Mouse (Mus musculus): ENCODE measurements around the gene Mrpl36. TPM values are rescaled to one million over a fixed set of nuclear protein-coding genes. Genes with fewer than 3 reads are reported as not detected.

The Mrpl36 gene
- polyA plus RNA-seq (2014; fragmentation: Nextera tagmentation; extraction: Ambion mirVana): 78.8 and 91.9 TPM in 2 replicates

DNA sequence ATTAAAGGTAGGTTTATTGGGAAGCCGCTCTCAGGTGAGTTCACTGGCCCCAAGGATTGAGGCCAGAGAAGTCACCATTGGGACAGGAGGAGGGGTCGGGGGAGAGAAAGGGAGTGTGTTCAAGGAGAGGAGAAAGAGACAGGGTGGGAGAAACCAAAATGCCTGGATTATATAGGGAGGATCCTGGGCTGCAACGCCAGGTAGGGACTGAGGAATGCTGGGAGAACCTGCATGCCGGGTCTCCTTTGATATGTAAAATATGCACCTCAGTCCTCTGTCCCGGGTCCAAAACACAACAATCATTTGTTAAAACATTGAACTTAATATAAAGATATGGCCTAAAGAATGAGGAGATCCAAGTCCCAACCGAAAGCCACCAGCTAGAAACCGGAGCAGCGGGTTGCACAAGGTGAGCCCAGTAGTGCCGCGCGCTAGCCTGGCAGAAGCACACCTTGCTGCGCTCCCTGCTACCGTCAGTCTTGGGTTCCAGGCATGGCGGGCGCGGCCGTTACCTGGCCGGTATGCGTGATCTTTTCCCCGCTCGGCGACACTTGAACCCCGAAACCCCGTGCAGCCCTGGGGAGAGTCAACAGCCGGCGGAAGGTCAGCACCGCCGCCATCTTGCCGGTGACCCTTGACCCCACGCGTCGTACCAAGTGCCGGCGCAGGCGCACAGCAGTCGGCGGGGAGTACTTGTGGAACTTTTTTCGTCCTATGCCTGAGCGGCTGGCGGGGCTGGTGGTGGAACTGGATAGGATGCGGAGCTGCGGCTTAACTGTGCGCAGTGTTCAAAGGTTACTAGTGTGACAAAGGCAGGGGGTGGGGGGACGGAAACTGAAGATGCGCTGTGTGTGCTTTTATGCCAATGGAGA, at the start of gene Mrpl36, which contains the start of gene Ndufs6:
Mrpl36 (plus strand) TSS at position 687 of the 872 bp plus-strand sequence.
Ndufs6 (minus strand) TSS at position 716 of the 872 bp plus-strand sequence.
- 0 out of 2 replicates have a peak within 1 kb of the TSS, but pooled peaks have one; percentile 5 for H3K27ac ChIP-seq (ENCODE audit: low read depth, low read length)
- peak within 1 kb of the TSS; percentile 57 for H3K4me3 ChIP-seq (ENCODE audit: low read depth, low read length)
- peak; percentile 83 for ATAC-seq (ENCODE audit: low read depth)
- WGBS: 2% methylated on average over 45 of the region's 45 CpGs
- H3K4me2 ChIP-seq (ENCODE audit: low read depth, low read length): peak within 1 kb of the TSS; percentile 44
- H3K27me3 ChIP-seq (ENCODE audit: control insufficient read depth, insufficient read depth, low read length): no peaks in the 10 kb centered on the region; the same call in 1 of the 2 replicates
- H3K9ac ChIP-seq (replicated peaks; ENCODE audit: low read depth, low read length): peak within 1 kb of the TSS; percentile 61
- no peaks in the 10 kb centered on the region for H3K36me3 ChIP-seq (ENCODE audit: control insufficient read depth, insufficient read depth, low read length)
- no peaks in the 10 kb centered on the region; the same call in 1 of the 2 replicates for H3K4me1 ChIP-seq (ENCODE audit: control insufficient read depth, insufficient read depth, low read length)
- H3K9me3 ChIP-seq (ENCODE audit: control insufficient read depth, low read length): no peaks in the 10 kb centered on the region

- Histone ChIP-seq H3K4me3 (ENCODE audit: low read depth, low read length) (no peak overlapping the region), H3K27me3 (ENCODE audit: control insufficient read depth, insufficient read depth, low read length) (peaks cover 3% of the 10 kb centered on the region)
- WGBS: 88% methylated on average over 1 of the region's 1 CpGs
These were observed 49.1 kb upstream of the Mrpl36 start for GRCm38 (mm10) chr13:73279196-73279595.

DNA sequence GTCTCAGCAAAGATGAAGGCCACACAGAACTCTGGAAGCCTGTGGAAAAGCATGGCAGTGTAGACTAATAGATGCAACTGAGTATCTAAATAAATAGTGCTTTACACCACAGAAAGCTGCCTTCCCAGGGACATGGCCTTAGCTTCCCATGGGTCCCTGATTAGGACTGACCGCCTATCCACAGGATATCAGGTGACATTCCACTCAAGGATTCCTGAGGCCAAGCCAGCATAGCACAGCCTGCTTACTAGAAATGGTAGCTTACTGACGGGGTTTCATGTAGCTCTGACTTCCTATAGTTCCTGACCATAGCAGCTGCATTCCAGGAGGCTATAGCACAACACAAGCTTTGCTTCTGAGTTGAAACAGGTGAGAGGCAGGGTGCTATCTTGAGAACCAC, 45.9 kb upstream of the Mrpl36 start:
- Histone ChIP-seq H3K4me1 (ENCODE audit: control insufficient read depth, insufficient read depth, low read length) (no peaks in the 10 kb centered on the region), H3K27me3 (ENCODE audit: control insufficient read depth, insufficient read depth, low read length) (no peaks in the 10 kb centered on the region), H3K4me2 (ENCODE audit: low read depth, low read length) (no peak overlapping the region), H3K9me3 (ENCODE audit: control insufficient read depth, low read length) (no peaks in the 10 kb centered on the region), H3K36me3 (ENCODE audit: control insufficient read depth, insufficient read depth, low read length) (no peaks in the 10 kb centered on the region), H3K27ac (ENCODE audit: low read depth, low read length) (no peak overlapping the region), H3K9ac (replicated peaks; ENCODE audit: low read depth, low read length) (no peak overlapping the region), H3K4me3 (ENCODE audit: low read depth, low read length) (no peak overlapping the region)
- no peak for ATAC-seq (ENCODE audit: low read depth)
- 79% methylated on average over 2 of the region's 2 CpGs for WGBS

More at GRCm38 (mm10) chr13:73279196-73279595, 49.1 kb upstream of the Mrpl36 start:
- no peak for ATAC-seq (ENCODE audit: low read depth)
- H3K9me3 ChIP-seq (ENCODE audit: control insufficient read depth, low read length): no peaks in the 10 kb centered on the region
- H3K4me2 ChIP-seq (ENCODE audit: low read depth, low read length): no peak overlapping the region
- H3K27ac ChIP-seq (ENCODE audit: low read depth, low read length): no peak overlapping the region
- no peaks in the 10 kb centered on the region for H3K36me3 ChIP-seq (ENCODE audit: control insufficient read depth, insufficient read depth, low read length)
- H3K9ac ChIP-seq (replicated peaks; ENCODE audit: low read depth, low read length): no peak overlapping the region
- no peaks in the 10 kb centered on the region for H3K4me1 ChIP-seq (ENCODE audit: control insufficient read depth, insufficient read depth, low read length)

DNA sequence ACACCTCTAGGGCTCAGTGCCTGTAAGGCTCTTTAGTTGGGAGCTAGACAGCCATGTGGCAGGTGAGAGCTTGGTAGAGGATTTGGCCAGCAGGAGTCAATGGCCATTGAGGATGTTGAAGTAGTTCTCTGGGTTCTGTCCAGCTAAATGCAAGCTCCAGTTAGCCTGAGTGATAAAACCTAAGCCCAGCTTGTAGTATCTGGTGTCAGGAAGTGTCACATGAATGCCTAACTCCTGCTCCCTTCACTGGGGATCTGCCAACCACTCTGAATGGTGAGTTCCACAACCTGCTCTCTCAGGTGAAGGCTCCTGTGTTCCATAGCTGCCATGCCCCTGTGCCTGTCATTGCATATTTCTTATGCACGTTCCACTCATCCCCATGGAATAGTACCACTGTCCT, 44.8 kb upstream of the Mrpl36 start:
- Histone ChIP-seq H3K27ac (ENCODE audit: low read depth, low read length) (no peak overlapping the region), H3K9me3 (ENCODE audit: control insufficient read depth, low read length) (no peaks in the 10 kb centered on the region), H3K27me3 (ENCODE audit: control insufficient read depth, insufficient read depth, low read length) (no peaks in the 10 kb centered on the region), H3K36me3 (ENCODE audit: control insufficient read depth, insufficient read depth, low read length) (no peaks in the 10 kb centered on the region), H3K4me3 (ENCODE audit: low read depth, low read length) (no peak overlapping the region), H3K4me2 (ENCODE audit: low read depth, low read length) (no peak overlapping the region), H3K9ac (replicated peaks; ENCODE audit: low read depth, low read length) (no peak overlapping the region), H3K4me1 (ENCODE audit: control insufficient read depth, insufficient read depth, low read length) (no peaks in the 10 kb centered on the region)
- 97% methylated on average over 1 of the region's 1 CpGs for WGBS
- ATAC-seq (ENCODE audit: low read depth): no peak

GRCm38 (mm10) chr13:73290206-73290605, 38.1 kb upstream of the Mrpl36 start:
- H3K9me3 ChIP-seq (ENCODE audit: control insufficient read depth, low read length): no peaks in the 10 kb centered on the region
- no peak for ATAC-seq (ENCODE audit: low read depth)
- no peak overlapping the region for H3K4me3 ChIP-seq (ENCODE audit: low read depth, low read length)
- no peaks in the 10 kb centered on the region for H3K27me3 ChIP-seq (ENCODE audit: control insufficient read depth, insufficient read depth, low read length)
- WGBS: 94% methylated on average over 6 of the region's 6 CpGs
- no peak overlapping the region for H3K27ac ChIP-seq (ENCODE audit: low read depth, low read length)
- H3K4me1 ChIP-seq (ENCODE audit: control insufficient read depth, insufficient read depth, low read length): no peaks in the 10 kb centered on the region
- no peak overlapping the region for H3K9ac ChIP-seq (replicated peaks; ENCODE audit: low read depth, low read length)
- H3K4me2 ChIP-seq (ENCODE audit: low read depth, low read length): no peak overlapping the region
- H3K36me3 ChIP-seq (ENCODE audit: control insufficient read depth, insufficient read depth, low read length): no peaks in the 10 kb centered on the region

GRCm38 (mm10) chr13:73291102-73291501, 37.2 kb upstream of the Mrpl36 start:
- Histone ChIP-seq H3K36me3 (ENCODE audit: control insufficient read depth, insufficient read depth, low read length) (no peaks in the 10 kb centered on the region), H3K9me3 (ENCODE audit: control insufficient read depth, low read length) (no peaks in the 10 kb centered on the region), H3K27ac (ENCODE audit: low read depth, low read length) (no peak overlapping the region), H3K4me3 (ENCODE audit: low read depth, low read length) (no peak overlapping the region), H3K27me3 (ENCODE audit: control insufficient read depth, insufficient read depth, low read length) (no peaks in the 10 kb centered on the region), H3K4me1 (ENCODE audit: control insufficient read depth, insufficient read depth, low read length) (no peaks in the 10 kb centered on the region), H3K4me2 (ENCODE audit: low read depth, low read length) (no peak overlapping the region), H3K9ac (replicated peaks; ENCODE audit: low read depth, low read length) (no peak overlapping the region)
- ATAC-seq (ENCODE audit: low read depth): no peak
- 37% methylated on average over 2 of the region's 2 CpGs for WGBS

DNA sequence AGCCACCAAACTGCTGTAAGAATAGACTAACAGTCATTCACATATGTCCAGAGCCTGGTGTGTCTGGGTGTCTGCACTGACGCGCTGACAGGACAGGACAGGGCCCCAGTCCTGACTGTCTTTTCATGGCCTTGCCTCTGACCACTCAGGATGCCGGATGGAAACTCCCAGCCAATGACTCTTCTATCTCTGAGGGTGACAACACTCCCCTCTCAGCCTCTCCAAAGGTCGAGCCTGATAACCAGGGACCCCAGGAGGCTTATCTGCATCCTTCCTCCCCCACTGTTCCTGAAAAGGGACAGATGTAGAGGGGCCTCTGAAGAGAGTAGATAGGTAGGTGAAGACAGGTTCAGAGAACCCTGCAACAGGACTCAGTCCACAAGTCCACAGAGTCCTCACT, 29.6 kb upstream of the Mrpl36 start:
- no peaks in the 10 kb centered on the region for H3K36me3 ChIP-seq (ENCODE audit: control insufficient read depth, insufficient read depth, low read length)
- no peaks in the 10 kb centered on the region for H3K4me1 ChIP-seq (ENCODE audit: control insufficient read depth, insufficient read depth, low read length)
- no peak overlapping the region for H3K9ac ChIP-seq (replicated peaks; ENCODE audit: low read depth, low read length)
- WGBS: 79% methylated on average over 4 of the region's 4 CpGs
- ATAC-seq (ENCODE audit: low read depth): no peak
- no peaks in the 10 kb centered on the region for H3K27me3 ChIP-seq (ENCODE audit: control insufficient read depth, insufficient read depth, low read length)
- no peak overlapping the region for H3K4me3 ChIP-seq (ENCODE audit: low read depth, low read length)
- H3K9me3 ChIP-seq (ENCODE audit: control insufficient read depth, low read length): no peaks in the 10 kb centered on the region
- no peak overlapping the region for H3K4me2 ChIP-seq (ENCODE audit: low read depth, low read length)
- H3K27ac ChIP-seq (ENCODE audit: low read depth, low read length): no peak overlapping the region

- H3K9me3 ChIP-seq (ENCODE audit: control insufficient read depth, low read length): no peaks in the 10 kb centered on the region
- no peak for ATAC-seq (ENCODE audit: low read depth)
- no peak overlapping the region for H3K4me2 ChIP-seq (ENCODE audit: low read depth, low read length)
- no peak overlapping the region for H3K4me3 ChIP-seq (ENCODE audit: low read depth, low read length)
- H3K36me3 ChIP-seq (ENCODE audit: control insufficient read depth, insufficient read depth, low read length): no peaks in the 10 kb centered on the region
- H3K9ac ChIP-seq (replicated peaks; ENCODE audit: low read depth, low read length): no peak overlapping the region
- no peaks in the 10 kb centered on the region for H3K27me3 ChIP-seq (ENCODE audit: control insufficient read depth, insufficient read depth, low read length)
- H3K4me1 ChIP-seq (ENCODE audit: control insufficient read depth, insufficient read depth, low read length): no peaks in the 10 kb centered on the region
- no peak overlapping the region for H3K27ac ChIP-seq (ENCODE audit: low read depth, low read length)
- WGBS: 92% methylated on average over 5 of the region's 5 CpGs
These were observed 29.0 kb upstream of the Mrpl36 start for GRCm38 (mm10) chr13:73299322-73299721.

DNA sequence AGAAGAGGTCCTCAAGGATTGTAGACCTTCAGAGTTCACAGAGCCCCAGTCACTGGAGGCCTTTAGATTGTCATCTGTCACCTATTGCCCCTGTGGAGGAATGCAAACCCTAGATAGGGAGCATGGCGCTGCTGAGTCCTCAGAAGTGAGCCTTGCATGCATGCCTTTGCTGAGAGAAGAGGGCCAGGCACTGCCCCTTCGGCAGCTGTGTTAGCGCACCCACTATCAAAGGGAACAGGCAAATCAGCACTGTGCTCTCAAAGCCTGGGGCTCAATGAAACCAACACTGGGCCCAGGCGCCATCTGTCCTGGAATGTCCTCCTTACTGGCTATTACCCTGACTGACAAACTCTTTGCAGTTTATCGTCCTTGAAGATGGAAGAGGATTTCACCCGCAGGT, 23.6 kb upstream of the Mrpl36 start:
- H3K4me3 ChIP-seq (ENCODE audit: low read depth, low read length): no peak overlapping the region
- H3K36me3 ChIP-seq (ENCODE audit: control insufficient read depth, insufficient read depth, low read length): no peaks in the 10 kb centered on the region
- no peaks in the 10 kb centered on the region for H3K27me3 ChIP-seq (ENCODE audit: control insufficient read depth, insufficient read depth, low read length)
- H3K27ac ChIP-seq (ENCODE audit: low read depth, low read length): no peak overlapping the region
- no peak overlapping the region for H3K9ac ChIP-seq (replicated peaks; ENCODE audit: low read depth, low read length)
- H3K4me1 ChIP-seq (ENCODE audit: control insufficient read depth, insufficient read depth, low read length): no peaks in the 10 kb centered on the region
- no peak overlapping the region for H3K4me2 ChIP-seq (ENCODE audit: low read depth, low read length)
- no peak for ATAC-seq (ENCODE audit: low read depth)
- 49% methylated on average over 6 of the region's 6 CpGs for WGBS
- H3K9me3 ChIP-seq (ENCODE audit: control insufficient read depth, low read length): no peaks in the 10 kb centered on the region

All from neural tube, embryonic 14.5 days (tissue).